Mouse (Mus musculus) lung, postnatal 10 days (tissue): ENCODE data around the gene Asic2.
"Not testable (repeated sequence)": the region's sequence is repeated elsewhere in the genome, so short reads cannot be mapped to it uniquely, and the experiment has no call there.

Experiments used
- DNase-seq: peaks from one replicate; pipeline ENCODE4 v3.0.0; 2021

Gene Asic2

GRCm38 (mm10) chr11:81280070-81280469, 688.2 kb downstream of the Asic2 start:
- no peak for DNase-seq

GRCm38 (mm10) chr11:81277406-81277805, 690.9 kb downstream of the Asic2 start:
- DNase-seq: no peak

GRCm38 (mm10) chr11:81272677-81273418, 695.4 kb downstream of the Asic2 start:
- peak; percentile 6 for DNase-seq

- DNase-seq: no peak
Measured at GRCm38 (mm10) chr11:81271422-81271821, 696.8 kb downstream of the Asic2 start.

GRCm38 (mm10) chr11:81270518-81270917, 697.7 kb downstream of the Asic2 start:
- no peak for DNase-seq

GRCm38 (mm10) chr11:81263757-81264156, 704.5 kb downstream of the Asic2 start:
- DNase-seq: no peak

GRCm38 (mm10) chr11:81263193-81263592, 705.1 kb downstream of the Asic2 start:
- DNase-seq: no peak

GRCm38 (mm10) chr11:81261259-81261658, 707.0 kb downstream of the Asic2 start:
- no peak for DNase-seq

GRCm38 (mm10) chr11:81241183-81241582, 727.1 kb downstream of the Asic2 start:
- DNase-seq: not testable (repeated sequence)

- DNase-seq: peak; percentile 57
Measured at GRCm38 (mm10) chr11:81239966-81240681, 728.1 kb downstream of the Asic2 start.

GRCm38 (mm10) chr11:81239091-81239490, 729.2 kb downstream of the Asic2 start:
- DNase-seq: no peak

- no peak for DNase-seq
Measured at GRCm38 (mm10) chr11:81236070-81236469, 732.2 kb downstream of the Asic2 start.

GRCm38 (mm10) chr11:81223361-81223760, 744.9 kb downstream of the Asic2 start:
- no peak for DNase-seq

GRCm38 (mm10) chr11:81220786-81221185, 747.5 kb downstream of the Asic2 start:
- no peak for DNase-seq

GRCm38 (mm10) chr11:81205471-81205870, 762.8 kb downstream of the Asic2 start:
- DNase-seq: no peak

GRCm38 (mm10) chr11:81202578-81202977, 765.7 kb downstream of the Asic2 start:
- DNase-seq: no peak

- DNase-seq: peak; percentile 38
Measured at GRCm38 (mm10) chr11:81193856-81194255, 774.4 kb downstream of the Asic2 start.

GRCm38 (mm10) chr11:81192155-81192554, 776.1 kb downstream of the Asic2 start:
- DNase-seq: no peak

- peak; percentile 2 for DNase-seq
Measured at GRCm38 (mm10) chr11:81189103-81189502, 779.2 kb downstream of the Asic2 start.

- no peak for DNase-seq
Measured at GRCm38 (mm10) chr11:81187851-81188250, 780.4 kb downstream of the Asic2 start.

GRCm38 (mm10) chr11:81184721-81185120, 783.5 kb downstream of the Asic2 start:
- DNase-seq: no peak

GRCm38 (mm10) chr11:81164890-81165289, 803.4 kb downstream of the Asic2 start:
- no peak for DNase-seq

- DNase-seq: no peak
Measured at GRCm38 (mm10) chr11:81163056-81163455, 805.2 kb downstream of the Asic2 start.

- peak; percentile 2 for DNase-seq
Measured at GRCm38 (mm10) chr11:81153841-81154240, 814.4 kb downstream of the Asic2 start.
